Mouse (Mus musculus): ENCODE measurements around the gene Rmi2. TPM values are rescaled to one million over a fixed set of nuclear protein-coding genes. Genes with fewer than 3 reads are reported as not detected.

Gene Rmi2
- polyA plus RNA-seq (2014; fragmentation: Illumina TruSeq; extraction: RNeasy Lipid Tissue Mini Kit (QIAGEN cat#74804); ENCODE audit: insufficient read depth, low read depth, low replicate concordance): 0.31 TPM

GRCm38 (mm10) chr16:10834911-10835587, at the start of gene Rmi2:
Gene Rmi2, plus strand, starts transcription at chr16:10835059.

GRCm38 (mm10) chr16:10785371-10786231, 49.3 kb upstream of the Rmi2 start, which contains the start of gene Socs1:
Gene Socs1, minus strand, starts transcription at chr16:10785536.

GRCm38 (mm10) chr16:10788271-10788670, 46.6 kb upstream of the Rmi2 start, which contains the start of gene Tnp2:
Gene Tnp2, minus strand, starts transcription at chr16:10788660.

GRCm38 (mm10) chr16:10790702-10791101, 44.2 kb upstream of the Rmi2 start, which contains the start of gene Prm3:
Gene Prm3, minus strand, starts transcription at chr16:10790914.

GRCm38 (mm10) chr16:10796034-10796433, 38.8 kb upstream of the Rmi2 start, which contains the start of gene Prm2:
Gene Prm2, minus strand, starts transcription at chr16:10796134.

GRCm38 (mm10) chr16:10805789-10806527, 28.9 kb upstream of the Rmi2 start, which contains the start of gene Prm1:
Gene Prm1, minus strand, starts transcription at chr16:10805839.

GRCm38 (mm10) chr16:10812865-10813371, 21.9 kb upstream of the Rmi2 start, which contains the start of gene Gm11172:
Gene Gm11172, plus strand, starts transcription at chr16:10812915.

Other genes starting within 250 kb of the Rmi2 start
- 1.8 TPM for gene Socs1, start 49.5 kb upstream of the Rmi2 start, polyA plus RNA-seq (2014; fragmentation: Illumina TruSeq; extraction: RNeasy Lipid Tissue Mini Kit (QIAGEN cat#74804); ENCODE audit: insufficient read depth, low read depth, low replicate concordance)
- not detected for gene Tnp2, start 46.4 kb upstream of the Rmi2 start, polyA plus RNA-seq (2014; fragmentation: Illumina TruSeq; extraction: RNeasy Lipid Tissue Mini Kit (QIAGEN cat#74804); ENCODE audit: insufficient read depth, low read depth, low replicate concordance)
- not detected for gene Prm3, start 44.1 kb upstream of the Rmi2 start, polyA plus RNA-seq (2014; fragmentation: Illumina TruSeq; extraction: RNeasy Lipid Tissue Mini Kit (QIAGEN cat#74804); ENCODE audit: insufficient read depth, low read depth, low replicate concordance)
- gene Prm2, start 38.9 kb upstream of the Rmi2 start, polyA plus RNA-seq (2014; fragmentation: Illumina TruSeq; extraction: RNeasy Lipid Tissue Mini Kit (QIAGEN cat#74804); ENCODE audit: insufficient read depth, low read depth, low replicate concordance): not detected
- not detected for gene Prm1, start 29.2 kb upstream of the Rmi2 start, polyA plus RNA-seq (2014; fragmentation: Illumina TruSeq; extraction: RNeasy Lipid Tissue Mini Kit (QIAGEN cat#74804); ENCODE audit: insufficient read depth, low read depth, low replicate concordance)
- gene Gm11172, start 22.1 kb upstream of the Rmi2 start, polyA plus RNA-seq (2014; fragmentation: Illumina TruSeq; extraction: RNeasy Lipid Tissue Mini Kit (QIAGEN cat#74804); ENCODE audit: insufficient read depth, low read depth, low replicate concordance): not detected
- gene Snn, start 225.9 kb downstream of the Rmi2 start, polyA plus RNA-seq (2014; fragmentation: Illumina TruSeq; extraction: RNeasy Lipid Tissue Mini Kit (QIAGEN cat#74804); ENCODE audit: insufficient read depth, low read depth, low replicate concordance): 25.3 TPM
- gene Litaf, start 231.1 kb downstream of the Rmi2 start, polyA plus RNA-seq (2014; fragmentation: Illumina TruSeq; extraction: RNeasy Lipid Tissue Mini Kit (QIAGEN cat#74804); ENCODE audit: insufficient read depth, low read depth, low replicate concordance): 40.7 TPM

All from lung, adult 10 weeks (tissue).